ENCODE assay signal across 8 mouse cellular contexts in genomic region chr2:150451180-150451919, GRCm38 (mm10). TPM values are rescaled to one million over a fixed set of nuclear protein-coding genes. Genes with fewer than 3 reads are reported as not detected.
DNase-seq lines count a peak whose midpoint lies in the region; ATAC-seq and TF ChIP-seq lines count a peak whose summit lies in the region.
"Not testable (repeated sequence)": the region's sequence is repeated elsewhere in the genome, so short reads cannot be mapped to it uniquely, and the experiment has no call there.

Gene Zfp442, minus strand, starts transcription at chr2:150451486.

- H3K4me3 ChIP-seq in heart, embryonic 12.5 days: peak within 1 kb of the TSS; percentile 62
- H3K4me3 ChIP-seq in kidney, embryonic 16.5 days (ENCODE audit: low read length): peak within 1 kb of the TSS; percentile 54
- H3K4me3 ChIP-seq in limb, embryonic 15.5 days: peak within 1 kb of the TSS; percentile 49
- H3K4me3 ChIP-seq in midbrain, embryonic 16.5 days (ENCODE audit: low read depth, low read length): peak within 1 kb of the TSS; percentile 45

- not testable (repeated sequence) for H3K27me3 ChIP-seq in heart, embryonic 12.5 days (replicated peaks); kidney, embryonic 16.5 days (ENCODE audit: insufficient read depth, low read length); limb, embryonic 15.5 days; midbrain, embryonic 16.5 days (ENCODE audit: control insufficient read depth, insufficient read depth, low read depth, low read length)

- peak within 1 kb of the TSS; percentile 67 for H3K9ac ChIP-seq in heart, embryonic 12.5 days
- H3K9ac ChIP-seq in kidney, embryonic 16.5 days (replicated peaks; ENCODE audit: low read length): peak within 1 kb of the TSS; percentile 63
- 0 out of 2 replicates have a peak within 1 kb of the TSS, but pooled peaks have one; percentile 31 for H3K9ac ChIP-seq in limb, embryonic 15.5 days
- peak within 1 kb of the TSS; percentile 63 for H3K9ac ChIP-seq in midbrain, embryonic 16.5 days (ENCODE audit: low read depth, low read length)

- peak within 1 kb of the TSS; percentile 73; the same call in 1 of the 2 replicates for H3K27ac ChIP-seq in heart, embryonic 12.5 days (ENCODE audit: poor library complexity, severe bottlenecking)
- H3K27ac ChIP-seq in kidney, embryonic 16.5 days (ENCODE audit: low read length): peak within 1 kb of the TSS; percentile 71
- H3K27ac ChIP-seq in limb, embryonic 15.5 days: peak within 1 kb of the TSS; percentile 79
- H3K27ac ChIP-seq in midbrain, embryonic 16.5 days (ENCODE audit: low read length): peak within 1 kb of the TSS; percentile 53; the same call in 1 of the 2 replicates

- TF ChIP-seq CTCF in brain, embryonic 14.5 days (IDR thresholded peaks at IDR 0.05; ENCODE audit: borderline replicate concordance, extremely low read depth, insufficient read depth, insufficient read length): not testable (repeated sequence)

- under 1% methylated on average over 18 of the region's 18 CpGs for WGBS in heart, embryonic 12.5 days
- under 1% methylated on average over 18 of the region's 18 CpGs for WGBS in kidney, embryonic 16.5 days
- WGBS in limb, embryonic 15.5 days: under 1% methylated on average over 18 of the region's 18 CpGs
- under 1% methylated on average over 18 of the region's 18 CpGs for WGBS in midbrain, embryonic 16.5 days

- not testable (repeated sequence) for H3K36me3 ChIP-seq in heart, embryonic 12.5 days; kidney, embryonic 16.5 days (ENCODE audit: insufficient read depth, low read length); limb, embryonic 15.5 days; midbrain, embryonic 16.5 days (ENCODE audit: control insufficient read depth, insufficient read depth, low read length)

- H3K4me1 ChIP-seq in heart, embryonic 12.5 days (replicated peaks); kidney, embryonic 16.5 days (ENCODE audit: insufficient read depth, low read length); limb, embryonic 15.5 days; midbrain, embryonic 16.5 days (ENCODE audit: control insufficient read depth, insufficient read depth, low read length): not testable (repeated sequence)

- H3K4me2 ChIP-seq in heart, embryonic 12.5 days: peak within 1 kb of the TSS; percentile 66
- peak within 1 kb of the TSS; percentile 53 for H3K4me2 ChIP-seq in kidney, embryonic 16.5 days (replicated peaks; ENCODE audit: low read depth, low read length)
- peak within 1 kb of the TSS; percentile 45 for H3K4me2 ChIP-seq in limb, embryonic 15.5 days
- H3K4me2 ChIP-seq in midbrain, embryonic 16.5 days (ENCODE audit: low read length): peak within 1 kb of the TSS; percentile 53

- peak; percentile 75 for DNase-seq in 3T3-L1 (ENCODE audit: low read depth, low spot score)
- DNase-seq in brain, embryonic 14.5 days (ENCODE audit: low read depth): peak; percentile 85
- DNase-seq in spleen, postnatal 10 days (ENCODE audit: low spot score in 2 of 2): peak; percentile 22 to 26

- TF ChIP-seq POLR2A in brain, embryonic 14.5 days (IDR thresholded peaks at IDR 0.05; ENCODE audit: borderline replicate concordance, extremely low read depth, insufficient read depth, insufficient read length, poor library complexity, severe bottlenecking): not testable (repeated sequence)

- ATAC-seq in erythroid progenitor cell, adult 5-6 weeks (replicated peaks; ENCODE audit: low FRiP score, poor library complexity, severe bottlenecking): peak; percentile 34
- peak; percentile 98 for ATAC-seq in heart, embryonic 12.5 days (ENCODE audit: insufficient number of reproducible peaks, low FRiP score)
- ATAC-seq in kidney, embryonic 16.5 days (ENCODE audit: low FRiP score, low TSS enrichment): peak; percentile 100
- ATAC-seq in limb, embryonic 15.5 days (ENCODE audit: insufficient number of reproducible peaks, low FRiP score, low TSS enrichment, low read depth): peak; percentile 95
- peak; percentile 99 for ATAC-seq in midbrain, embryonic 16.5 days

- not testable (repeated sequence) for H3K9me3 ChIP-seq in heart, embryonic 12.5 days (replicated peaks); kidney, embryonic 16.5 days (ENCODE audit: low read length); limb, embryonic 15.5 days; midbrain, embryonic 16.5 days (replicated peaks; ENCODE audit: control insufficient read depth, low read length, poor library complexity, severe bottlenecking)

RNA-seq across cellular contexts. Expression of gene Zfp442, which starts in this region (rescaled TPM):
- polyA plus RNA-seq in brain, embryonic 14.5 days (2012; rRNA removed): 1.00 and 1.9 TPM in 2 replicates
- total RNA-seq in erythroid progenitor cell, adult 5-6 weeks (2015; ENCODE audit: low replicate concordance): not detected in 2 replicates
- total RNA-seq in erythroid progenitor cell, adult 5-6 weeks (2017; ENCODE audit: low replicate concordance): 1.5 TPM in 1 of 2 replicates, not detected in the other
- 4.6 and 4.8 TPM in 2 replicates for polyA plus RNA-seq in heart, embryonic 12.5 days (2016; fragmentation: Nextera tagmentation; extraction: Ambion mirVana)
- 10.8 and 11.5 TPM in 2 replicates for polyA plus RNA-seq in kidney, embryonic 16.5 days (2015; fragmentation: Nextera tagmentation; extraction: Ambion mirVana)
- polyA plus RNA-seq in limb, embryonic 15.5 days (2015; fragmentation: Nextera tagmentation; extraction: Ambion mirVana): 7.0 and 7.8 TPM in 2 replicates
- polyA plus RNA-seq in midbrain, embryonic 16.5 days (2015; fragmentation: Nextera tagmentation; extraction: Ambion mirVana): 7.5 and 8.6 TPM in 2 replicates

Comparison
In these comparisons a context has a peak if more than half of its experiments do, and no peak if none do; other contexts are left out.
1. Peak in every context shown above with its lines: DNase-seq, ATAC-seq, H3K4me3 ChIP-seq and H3K27ac ChIP-seq.
2. DNase-seq: peak in every context shown above with its lines; median percentile 85 in brain, embryonic 14.5 days; 75 in 3T3-L1; 24 in spleen, postnatal 10 days.
3. ATAC-seq: peak in every context shown above with its lines; median percentile 100 in kidney, embryonic 16.5 days; 99 in midbrain, embryonic 16.5 days; 98 in heart, embryonic 12.5 days; 95 in limb, embryonic 15.5 days; 34 in erythroid progenitor cell, adult 5-6 weeks.